Comparison of ENCODE assay signal across 12 mouse cellular contexts in genomic region chr7:44669103-44669502, GRCm38 (mm10). TPM values are rescaled to one million over a fixed set of nuclear protein-coding genes. Genes with fewer than 3 reads are reported as not detected.
DNase-seq lines count a peak whose midpoint lies in the region; ATAC-seq lines count a peak whose summit lies in the region.
"Had no signal": no experiment of that assay in that cellular context is flagged by ENCODE, and none has a peak within 500 bp of the region (broad histone marks: within the 10 kb centered on the region; RNA-seq: fewer than 3 reads in every experiment).

No protein-coding gene starts in this region.

- DNase-seq in kidney, adult 11 months = peak; percentile 57
- no peak for DNase-seq in embryonic facial prominence, embryonic 14.5 days (ENCODE audit: low spot score)
- peak; percentile 51 to 71 for DNase-seq in kidney, postnatal 4 days
- no peak for DNase-seq in adrenal gland, postnatal 25 days
- DNase-seq in gastrocnemius, postnatal 25 days = no peak
- DNase-seq in layer of hippocampus, postnatal 36 days = no peak

- H3K4me3 ChIP-seq in kidney, embryonic 16.5 days (ENCODE audit: low read length) = no peak overlapping the region
- H3K4me3 ChIP-seq in embryonic facial prominence, embryonic 14.5 days (ENCODE audit: low read depth, low read length) = peak overlapping the region; percentile 1; the same call in 1 of the 2 replicates
- H3K4me3 ChIP-seq in stomach, embryonic 15.5 days (replicated peaks) = peak overlapping the region; percentile 27

- peaks cover 14% of the 10 kb centered on the region; the same call in 1 of the 2 replicates for H3K27me3 ChIP-seq in kidney, embryonic 16.5 days (ENCODE audit: insufficient read depth, low read length)
- peaks cover 22% of the 10 kb centered on the region for H3K27me3 ChIP-seq in embryonic facial prominence, embryonic 14.5 days (replicated peaks; ENCODE audit: control insufficient read depth, insufficient read depth, low read length)
- H3K27me3 ChIP-seq in stomach, embryonic 15.5 days (replicated peaks) = peaks cover 6% of the 10 kb centered on the region; the same call in 1 of the 2 replicates

- no peaks in the 10 kb centered on the region for H3K36me3 ChIP-seq in kidney, embryonic 16.5 days (ENCODE audit: insufficient read depth, low read length)
- no peaks in the 10 kb centered on the region for H3K36me3 ChIP-seq in embryonic facial prominence, embryonic 14.5 days (ENCODE audit: control insufficient read depth, insufficient read depth, low read length)
- H3K36me3 ChIP-seq in stomach, embryonic 15.5 days = no peaks in the 10 kb centered on the region

- no peak overlapping the region for H3K4me2 ChIP-seq in kidney, embryonic 16.5 days (replicated peaks; ENCODE audit: low read depth, low read length)
- H3K4me2 ChIP-seq in embryonic facial prominence, embryonic 14.5 days (ENCODE audit: low read depth, low read length) = 0 out of 2 replicates have a peak overlapping the region, but pooled peaks have one; percentile 7
- H3K4me2 ChIP-seq in stomach, embryonic 15.5 days = peak overlapping the region; percentile 36

- 13% methylated on average over 21 of the region's 21 CpGs for WGBS in kidney, embryonic 16.5 days
- WGBS in embryonic facial prominence, embryonic 14.5 days = 15% methylated on average over 19 of the region's 21 CpGs
- 13% methylated on average over 21 of the region's 21 CpGs for WGBS in stomach, embryonic 15.5 days

- no peak overlapping the region for H3K9ac ChIP-seq in kidney, embryonic 16.5 days (replicated peaks; ENCODE audit: low read length)
- no peak overlapping the region for H3K9ac ChIP-seq in embryonic facial prominence, embryonic 14.5 days (ENCODE audit: low read depth, low read length)
- no peak overlapping the region for H3K9ac ChIP-seq in stomach, embryonic 15.5 days

- peaks cover 7% of the 10 kb centered on the region; the same call in 1 of the 2 replicates for H3K4me1 ChIP-seq in kidney, embryonic 16.5 days (ENCODE audit: insufficient read depth, low read length)
- peaks cover 11% of the 10 kb centered on the region; the same call in 1 of the 2 replicates for H3K4me1 ChIP-seq in embryonic facial prominence, embryonic 14.5 days (ENCODE audit: control insufficient read depth, insufficient read depth, low read length)
- H3K4me1 ChIP-seq in stomach, embryonic 15.5 days = 0 out of 2 replicates have a peak, but pooled peaks cover 9% of the 10 kb centered on the region

- H3K9me3 ChIP-seq in kidney, embryonic 16.5 days (ENCODE audit: low read length) = 0 out of 2 replicates have a peak, but pooled peaks cover 5% of the 10 kb centered on the region
- no peaks in the 10 kb centered on the region for H3K9me3 ChIP-seq in embryonic facial prominence, embryonic 14.5 days (ENCODE audit: control insufficient read depth, low read length)
- no peaks in the 10 kb centered on the region for H3K9me3 ChIP-seq in stomach, embryonic 15.5 days

- ATAC-seq in kidney, embryonic 16.5 days (ENCODE audit: low FRiP score, low TSS enrichment) = no peak
- no peak for ATAC-seq in embryonic facial prominence, embryonic 14.5 days (ENCODE audit: low read depth)
- no peak for ATAC-seq in stomach, embryonic 15.5 days (ENCODE audit: insufficient read depth, low FRiP score, low read depth)

- no peak overlapping the region for H3K27ac ChIP-seq in kidney, embryonic 16.5 days (ENCODE audit: low read length)
- 0 out of 2 replicates have a peak overlapping the region, but pooled peaks have one; percentile 3 for H3K27ac ChIP-seq in embryonic facial prominence, embryonic 14.5 days (replicated peaks; ENCODE audit: low read depth, low read length)
- peak overlapping the region; percentile 77; the same call in 1 of the 2 replicates for H3K27ac ChIP-seq in stomach, embryonic 15.5 days

RNA-seq across cellular contexts. Expression of gene Myh14, which starts 1.5 kb away (rescaled TPM):
- 1.7 and 2.0 TPM in 2 replicates for polyA plus RNA-seq in kidney, embryonic 16.5 days (2015; fragmentation: Nextera tagmentation; extraction: Ambion mirVana)
- 13.6 and 13.8 TPM in 2 replicates for polyA plus RNA-seq in embryonic facial prominence, embryonic 14.5 days (2014; fragmentation: Nextera tagmentation; extraction: Ambion mirVana)
- polyA plus RNA-seq in stomach, embryonic 15.5 days (2015; fragmentation: Nextera tagmentation; extraction: Ambion mirVana) = 29.0 and 32.7 TPM in 2 replicates
- total RNA-seq in adrenal gland, postnatal 25 days (2021) = 2.8 and 4.3 TPM in 2 replicates
- total RNA-seq in gastrocnemius, postnatal 25 days (2021) = 10 to 100 TPM; 23.0 to 24.7 TPM
- total RNA-seq in layer of hippocampus, postnatal 36 days (2021) = 10 to 100 TPM; 27.7 to 28.1 TPM

RNA-seq across cellular contexts. Expression of gene Izumo2, which starts 39.4 kb away (rescaled TPM):
- not detected in 2 replicates for polyA plus RNA-seq in kidney, embryonic 16.5 days (2015; fragmentation: Nextera tagmentation; extraction: Ambion mirVana)
- polyA plus RNA-seq in embryonic facial prominence, embryonic 14.5 days (2014; fragmentation: Nextera tagmentation; extraction: Ambion mirVana) = not detected in 2 replicates
- polyA plus RNA-seq in stomach, embryonic 15.5 days (2015; fragmentation: Nextera tagmentation; extraction: Ambion mirVana) = not detected in 2 replicates
- total RNA-seq in adrenal gland, postnatal 25 days (2021) = not detected in 2 replicates
- not detected for total RNA-seq in gastrocnemius, postnatal 25 days (2021)
- total RNA-seq in layer of hippocampus, postnatal 36 days (2021) = not detected
- polyA plus RNA-seq: heart, embryonic 16.5 days; large intestine, adult 2 months; limb, embryonic 11.5 days; neural tube, embryonic 14.5 days had no signal

Comparison
In these comparisons a context has a peak if more than half of its experiments do, and no peak if none do; other contexts are left out.
1. DNase-seq: peak in kidney, adult 11 months (single experiment) and kidney, postnatal 4 days (2 of 2); none in embryonic facial prominence, embryonic 14.5 days (single experiment), adrenal gland, postnatal 25 days (single experiment), gastrocnemius, postnatal 25 days (single experiment) and layer of hippocampus, postnatal 36 days (0 of 2).